Mouse (Mus musculus) embryo, embryonic 11.5 days (tissue): ENCODE measurements around the gene Thbs1.
"Not testable (repeated sequence)": the region's sequence is repeated elsewhere in the genome, so short reads cannot be mapped to it uniquely, and the experiment has no call there.

Experiments
- DNase-seq: peaks from one replicate; pipeline ENCODE4 v3.0.0-alpha.2; 2012; ENCODE audit warnings: low read depth, low spot score

Thbs1 gene

GRCm38 (mm10) chr2:118114671-118115070, 3.0 kb downstream of the Thbs1 start:
- no peak for DNase-seq

DNA sequence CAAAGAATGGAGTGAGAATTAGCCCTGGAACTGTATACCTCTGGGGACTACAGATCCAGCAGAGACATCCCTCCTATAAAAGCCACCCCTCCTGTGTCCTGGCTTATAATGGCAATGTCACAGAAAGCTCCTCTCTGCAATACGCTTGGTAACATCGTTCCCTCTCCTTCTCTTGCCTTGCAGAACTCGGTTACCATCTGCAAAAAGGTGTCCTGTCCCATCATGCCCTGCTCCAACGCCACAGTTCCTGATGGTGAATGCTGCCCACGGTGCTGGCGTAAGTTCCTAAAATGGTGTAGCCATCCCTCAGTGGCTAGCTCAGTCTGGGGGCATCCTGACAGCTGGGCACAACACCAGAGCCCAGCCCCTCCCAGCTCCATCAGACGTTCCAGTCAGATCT, 4.0 kb downstream of the Thbs1 start:
- DNase-seq: no peak

GRCm38 (mm10) chr2:118116180-118116579, 4.5 kb downstream of the Thbs1 start:
- no peak for DNase-seq

- no peak for DNase-seq
These were observed 5.1 kb downstream of the Thbs1 start for GRCm38 (mm10) chr2:118116754-118117290.

- DNase-seq: no peak
These were observed 5.7 kb downstream of the Thbs1 start for GRCm38 (mm10) chr2:118117401-118117800.

GRCm38 (mm10) chr2:118118045-118118444, 6.4 kb downstream of the Thbs1 start:
- no peak for DNase-seq

DNA sequence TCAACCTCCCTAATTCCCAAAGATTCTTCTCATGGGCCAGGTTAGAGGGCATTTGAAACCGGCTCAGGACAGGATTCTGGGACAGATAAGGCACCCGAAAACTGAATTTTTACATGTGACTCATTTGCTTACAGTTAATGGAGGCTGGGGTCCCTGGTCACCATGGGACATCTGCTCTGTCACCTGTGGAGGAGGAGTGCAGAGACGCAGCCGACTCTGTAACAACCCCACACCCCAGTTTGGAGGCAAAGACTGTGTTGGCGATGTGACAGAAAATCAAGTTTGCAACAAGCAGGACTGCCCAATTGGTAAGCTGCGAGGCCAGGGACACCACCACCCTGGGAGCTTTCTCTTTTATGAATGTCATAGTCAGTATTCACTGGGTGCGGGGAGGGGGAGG, 6.8 kb downstream of the Thbs1 start:
- no peak for DNase-seq

DNA sequence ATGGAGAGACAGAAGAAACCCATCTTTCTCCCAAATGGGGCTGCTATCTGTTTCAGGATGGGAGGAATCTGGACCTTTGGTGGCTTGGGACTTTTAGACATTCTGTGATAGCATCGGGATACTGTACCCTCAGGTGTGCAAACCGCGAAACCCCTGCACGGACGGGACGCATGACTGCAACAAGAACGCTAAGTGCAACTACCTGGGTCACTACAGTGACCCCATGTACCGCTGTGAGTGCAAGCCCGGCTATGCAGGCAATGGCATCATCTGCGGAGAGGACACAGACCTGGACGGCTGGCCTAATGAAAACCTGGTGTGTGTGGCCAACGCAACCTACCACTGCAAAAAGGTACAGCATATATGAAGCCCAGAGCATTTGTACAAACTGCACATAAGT, 8.0 kb downstream of the Thbs1 start:
- DNase-seq: no peak

GRCm38 (mm10) chr2:118120095-118120494, 8.4 kb downstream of the Thbs1 start:
- DNase-seq: no peak

- no peak for DNase-seq
These were observed 9.1 kb downstream of the Thbs1 start for GRCm38 (mm10) chr2:118120751-118121150.

DNA sequence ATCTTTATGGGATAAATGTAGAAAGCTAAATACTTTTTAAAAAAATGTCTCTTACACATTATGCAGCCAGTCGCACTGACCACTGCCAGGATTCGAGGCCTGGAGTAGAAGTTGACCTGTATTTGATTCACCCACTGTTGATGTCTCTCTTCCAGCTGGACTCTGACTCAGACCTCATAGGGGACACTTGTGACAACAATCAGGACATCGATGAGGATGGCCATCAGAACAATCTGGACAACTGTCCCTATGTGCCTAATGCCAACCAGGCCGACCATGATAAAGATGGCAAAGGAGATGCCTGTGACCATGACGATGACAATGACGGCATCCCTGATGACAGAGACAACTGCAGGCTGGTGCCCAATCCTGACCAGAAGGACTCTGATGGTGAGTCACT, 10.6 kb downstream of the Thbs1 start:
- DNase-seq: no peak

DNA sequence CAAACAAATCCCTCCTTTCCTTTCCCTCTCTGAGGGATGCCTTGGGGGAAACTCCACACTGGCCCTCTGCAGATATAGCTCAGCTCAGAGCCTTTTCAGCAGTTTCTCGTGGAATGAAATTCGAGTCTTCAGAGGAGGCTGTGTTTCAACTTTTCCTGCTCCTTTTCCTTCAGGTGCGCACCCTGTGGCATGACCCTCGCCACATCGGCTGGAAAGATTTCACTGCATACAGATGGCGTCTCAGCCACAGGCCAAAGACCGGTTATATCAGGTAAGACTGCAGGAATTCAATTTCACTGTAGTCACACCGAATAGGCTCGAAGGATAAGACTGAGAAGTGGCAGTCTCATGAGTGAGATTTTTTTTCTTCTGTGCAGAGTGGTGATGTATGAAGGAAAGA, 12.1 kb downstream of the Thbs1 start:
- DNase-seq: no peak

GRCm38 (mm10) chr2:118124437-118124836, 12.8 kb downstream of the Thbs1 start:
- no peak for DNase-seq

GRCm38 (mm10) chr2:118125211-118125939, 13.7 kb downstream of the Thbs1 start:
- no peak for DNase-seq

DNA sequence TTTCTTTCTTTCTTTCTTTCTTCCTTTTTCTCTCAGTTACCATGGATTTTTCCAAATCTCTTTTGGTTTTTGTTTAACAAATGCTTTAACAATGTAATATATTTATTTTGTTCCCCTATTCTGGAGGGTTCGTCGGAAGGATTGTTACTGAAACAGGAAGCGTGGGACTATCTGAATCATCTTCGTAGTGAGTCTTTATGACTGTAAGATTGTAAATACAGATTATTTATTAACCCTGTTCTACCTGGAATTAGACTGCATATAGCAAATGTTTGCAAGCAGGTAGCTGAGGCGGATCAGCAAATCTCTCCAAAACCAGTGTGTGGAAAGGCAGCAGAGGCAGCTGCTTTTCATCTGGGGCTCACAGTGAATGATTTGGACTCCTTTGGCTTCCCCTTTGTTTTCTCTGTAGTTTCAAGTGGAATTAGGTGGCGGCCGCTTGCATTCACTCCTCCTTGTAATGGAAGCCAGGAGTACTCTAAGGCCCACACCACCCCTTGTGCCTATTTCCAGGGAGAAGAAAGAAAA, 14.3 kb downstream of the Thbs1 start:
- DNase-seq: no peak

DNA sequence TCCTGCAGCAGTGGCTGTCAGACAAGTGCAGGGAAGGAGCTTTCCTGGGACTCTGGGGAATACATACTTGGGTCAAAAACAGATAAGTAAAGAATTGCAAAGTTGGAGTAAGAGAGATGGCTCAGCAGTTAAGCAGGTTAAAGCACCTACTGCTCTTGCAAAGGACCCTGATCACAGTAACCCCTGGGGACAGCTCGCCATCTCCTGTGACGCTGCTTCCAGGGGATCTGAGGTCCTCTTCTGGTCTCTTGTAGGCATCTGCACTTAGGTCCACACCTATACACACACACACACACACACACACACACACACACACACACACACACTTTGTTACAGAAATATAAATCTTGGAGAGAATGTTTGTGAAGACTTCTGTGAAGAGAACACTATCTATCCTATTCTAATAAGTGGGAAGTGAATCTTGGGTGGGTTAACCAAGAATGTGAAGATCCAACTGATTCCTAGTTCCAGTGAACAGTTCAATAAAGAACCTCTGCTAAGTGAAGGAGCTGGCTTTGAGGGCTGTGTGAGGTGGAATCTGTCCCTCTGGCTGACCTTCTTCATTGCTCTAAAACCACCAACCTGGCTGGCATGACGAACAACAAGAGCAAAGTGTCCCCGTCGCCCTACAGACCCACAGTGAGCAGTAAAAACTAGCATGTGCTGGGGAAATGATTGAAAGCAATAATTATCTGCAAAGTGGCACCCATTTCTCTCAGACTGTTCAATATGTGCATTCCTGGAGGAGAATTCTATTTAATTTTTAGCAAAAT, 16.0 kb downstream of the Thbs1 start:
- no peak for DNase-seq

DNA sequence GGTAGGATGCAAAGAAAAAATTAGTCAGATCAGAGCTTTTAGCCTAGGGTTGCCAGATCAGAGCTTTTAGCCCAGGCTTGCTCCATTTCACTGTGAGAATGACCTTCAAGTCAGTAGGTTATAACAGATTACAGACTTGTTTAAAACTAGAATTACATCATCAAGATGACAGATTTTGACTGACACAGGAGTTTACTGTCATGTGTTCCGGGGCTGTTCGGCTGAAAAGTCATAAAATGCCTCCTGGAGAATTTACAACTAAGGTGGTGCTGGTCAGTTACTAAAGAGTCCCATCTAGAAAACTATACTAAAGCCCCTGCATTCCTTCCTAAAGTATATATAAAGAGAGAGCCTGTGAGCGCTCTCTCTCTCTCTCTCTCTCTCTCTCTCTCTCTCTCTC, 16.6 kb downstream of the Thbs1 start:
- no peak for DNase-seq

DNA sequence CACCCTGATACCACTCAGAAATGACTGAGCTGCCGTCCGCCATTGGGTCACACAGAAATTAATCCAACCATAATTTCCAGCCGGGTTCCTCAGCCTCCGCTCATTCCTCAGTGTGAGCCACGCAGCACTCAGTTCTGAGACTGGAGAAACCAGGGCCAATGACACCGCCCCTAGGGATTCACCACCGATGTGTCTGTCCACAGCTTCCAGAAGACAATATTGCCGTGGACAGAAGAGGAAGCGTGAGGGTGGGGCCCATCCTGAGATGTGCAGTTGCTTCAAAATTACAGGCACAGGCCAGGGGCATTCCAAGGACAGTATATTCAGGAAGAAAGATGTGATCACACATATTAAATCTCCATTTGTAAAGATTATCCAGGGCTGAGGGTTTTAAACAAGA, 25.4 kb downstream of the Thbs1 start:
- no peak for DNase-seq

GRCm38 (mm10) chr2:118137776-118138175, 26.1 kb downstream of the Thbs1 start:
- DNase-seq: no peak

- no peak for DNase-seq
These were observed 27.6 kb downstream of the Thbs1 start for GRCm38 (mm10) chr2:118139261-118139660.

GRCm38 (mm10) chr2:118141651-118142050, 30.0 kb downstream of the Thbs1 start:
- no peak for DNase-seq

DNA sequence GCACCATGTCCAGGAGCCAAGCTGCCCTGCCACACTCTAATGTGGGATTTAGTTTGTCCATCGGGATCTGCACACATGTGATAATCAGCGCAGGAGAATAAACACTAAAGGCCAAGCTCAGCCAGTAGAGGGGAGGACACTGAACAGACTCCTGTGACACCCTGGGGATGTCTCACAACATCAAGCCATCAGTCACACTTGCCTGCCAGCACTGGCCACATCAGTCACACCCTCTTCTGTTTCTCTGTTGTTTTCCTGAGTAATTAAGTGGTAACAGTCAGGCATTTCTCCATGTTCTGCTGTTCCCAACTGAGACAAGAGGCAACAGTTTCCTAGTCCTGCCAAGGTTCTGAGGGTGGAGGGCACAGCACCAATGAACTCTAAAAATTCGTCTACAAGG, 36.1 kb downstream of the Thbs1 start:
- not testable (repeated sequence) for DNase-seq
